Comparison of ENCODE assay signal across 11 mouse cellular contexts in the genomic region with DNA sequence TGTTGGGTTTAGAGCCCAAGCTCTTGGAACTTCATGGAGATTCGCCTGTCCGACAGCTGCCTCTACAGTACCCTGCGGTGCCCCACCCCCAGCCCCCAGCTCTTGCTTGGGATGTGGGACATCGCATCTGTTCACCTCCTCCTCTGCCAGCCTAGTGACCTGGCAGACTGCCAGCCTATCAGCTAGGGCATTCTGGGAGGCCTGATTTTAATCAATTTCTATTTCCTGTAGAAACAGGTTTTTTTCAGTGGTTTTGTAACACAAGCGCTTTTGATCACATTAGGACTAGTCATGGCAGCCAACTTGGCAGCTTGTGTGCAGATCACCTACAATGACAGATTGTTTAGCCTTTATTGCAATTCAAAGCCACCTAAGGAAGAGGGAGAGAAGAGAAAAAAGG.
DNase-seq lines count a peak whose midpoint lies in the region; ATAC-seq lines count a peak whose summit lies in the region.
"Had no signal": no experiment of that assay in that cellular context is flagged by ENCODE, and none has a peak within 500 bp of the region (broad histone marks: within the 10 kb centered on the region; RNA-seq: fewer than 3 reads in every experiment).

No protein-coding gene starts in this region.

- no peak overlapping the region for H3K4me3 ChIP-seq in embryonic facial prominence, embryonic 13.5 days

- DNase-seq in layer of hippocampus, adult 11-12 months (ENCODE audit: low spot score) = peak; percentile 43
- DNase-seq in layer of hippocampus, adult 9-10 months (ENCODE audit: low spot score) = no peak
- DNase-seq in cerebellum, adult 11 months = peak; percentile 4
- peak; percentile 66 to 71 for DNase-seq in layer of hippocampus, postnatal 10 days (ENCODE audit: low spot score in 2 of 2)
- no peak for DNase-seq in adrenal gland, postnatal 10 days
- no peak for DNase-seq in heart, adult 18-20 months
- no peak for DNase-seq in heart, postnatal 14 days
- DNase-seq: lung, adult 18-20 months; thymus, adult 2 months had no signal

- peaks cover 15% of the 10 kb centered on the region for H3K4me1 ChIP-seq in embryonic facial prominence, embryonic 13.5 days

- H3K9me3 ChIP-seq in embryonic facial prominence, embryonic 13.5 days = 0 out of 2 replicates have a peak, but pooled peaks cover 5% of the 10 kb centered on the region

- intact Hi-C loops in heart, postnatal 14 days (cut with DNase I) = no loop called here

- no peak overlapping the region for H3K27ac ChIP-seq in embryonic facial prominence, embryonic 13.5 days

- H3K4me2 ChIP-seq in embryonic facial prominence, embryonic 13.5 days = peak overlapping the region; percentile 26; the same call in 1 of the 2 replicates

- no peaks in the 10 kb centered on the region for H3K27me3 ChIP-seq in embryonic facial prominence, embryonic 13.5 days

- no peak overlapping the region for H3K9ac ChIP-seq in embryonic facial prominence, embryonic 13.5 days

- no peak for ATAC-seq in embryonic facial prominence, embryonic 13.5 days (ENCODE audit: insufficient number of reproducible peaks, insufficient read depth, low FRiP score, low TSS enrichment, low read depth)
- ATAC-seq: activated CD4-positive, CD25-positive, alpha-beta regulatory T cell, adult 4 months had no signal

- WGBS in embryonic facial prominence, embryonic 13.5 days = 50% methylated on average over 5 of the region's 5 CpGs

- H3K36me3 ChIP-seq in embryonic facial prominence, embryonic 13.5 days = no peaks in the 10 kb centered on the region

Comparison
In these comparisons a context has a peak if more than half of its experiments do, and no peak if none do; other contexts are left out.
1. DNase-seq: peak in layer of hippocampus, adult 11-12 months (single experiment), cerebellum, adult 11 months (single experiment) and layer of hippocampus, postnatal 10 days (2 of 2); none in layer of hippocampus, adult 9-10 months (single experiment), adrenal gland, postnatal 10 days (single experiment), heart, adult 18-20 months (0 of 2) and heart, postnatal 14 days (0 of 2).